Mouse (Mus musculus): ENCODE data around the gene Mmd2. TPM values are rescaled to one million over a fixed set of nuclear protein-coding genes. Genes with fewer than 3 reads are reported as not detected.
A peak's percentile ranks its signal among the peaks of the same experiment; 100 is the strongest.

Mmd2 gene
- polyA plus RNA-seq, 1 experiment from 2014 or later, result 8.4 TPM

DNA sequence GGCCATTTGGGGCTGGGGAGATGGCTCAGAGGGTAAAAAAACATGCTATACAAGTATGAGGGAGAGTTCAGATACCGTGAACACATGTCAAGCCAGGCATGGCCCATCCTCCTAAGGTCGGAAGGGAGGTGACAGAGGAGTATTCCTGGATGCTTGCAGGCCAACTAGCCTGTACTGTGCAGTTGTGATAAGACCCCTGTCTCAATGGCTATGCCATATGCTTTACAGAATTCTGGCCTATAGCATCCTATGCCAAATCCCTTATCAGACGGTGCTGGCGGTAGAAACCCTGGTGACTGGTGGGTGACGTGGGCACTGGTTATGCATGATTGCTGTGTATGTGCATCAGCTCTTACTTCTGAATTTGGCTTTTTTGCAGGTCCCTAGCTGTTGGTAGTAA lies 29.2 kb upstream of the Mmd2 start:
- H3K27me3 ChIP-seq (ENCODE audit: control insufficient read depth, insufficient read depth, low read length), result no peaks in the 10 kb centered on the region
- H3K9me3 ChIP-seq (ENCODE audit: control insufficient read depth, low read length), result no peaks in the 10 kb centered on the region
- DNase-seq (ENCODE audit: low spot score, missing footprints) (no peak), ATAC-seq (ENCODE audit: low FRiP score) (no peak)
- WGBS, result 92% methylated on average over 5 of the region's 5 CpGs
- H3K9ac ChIP-seq (ENCODE audit: low read length), result no peak overlapping the region
- no peak overlapping the region for H3K4me3 ChIP-seq (ENCODE audit: low read depth, low read length)
- H3K27ac ChIP-seq (ENCODE audit: low read depth, low read length), result no peak overlapping the region
- H3K4me1 ChIP-seq (ENCODE audit: control insufficient read depth, insufficient read depth, low read length), result no peaks in the 10 kb centered on the region
- peaks cover 11% of the 10 kb centered on the region; the same call in 1 of the 2 replicates for H3K36me3 ChIP-seq (ENCODE audit: control insufficient read depth, insufficient read depth, low read length)
- H3K4me2 ChIP-seq, result no peak overlapping the region

DNA sequence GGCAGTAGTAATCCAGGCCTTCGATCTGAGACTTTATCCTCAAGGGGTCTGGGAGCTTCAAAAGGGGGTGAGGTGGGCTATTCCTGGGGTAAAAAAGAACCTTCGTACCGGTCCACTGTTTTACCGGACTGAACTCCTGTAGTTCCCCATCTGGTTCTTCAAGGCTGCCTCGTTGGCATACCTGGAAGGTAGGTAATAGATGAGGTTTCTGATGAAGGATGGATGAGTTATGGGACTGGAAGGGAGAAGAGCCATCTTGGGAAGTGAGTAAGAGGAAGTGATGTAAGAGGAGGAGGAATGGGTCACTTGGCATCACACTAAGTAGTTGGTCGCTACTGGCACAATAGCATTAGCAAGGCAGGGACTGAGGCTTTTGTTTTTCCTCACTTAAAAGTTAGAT lies 21.6 kb upstream of the Mmd2 start:
- Histone ChIP-seq H3K27ac (ENCODE audit: low read depth, low read length) (no peak overlapping the region), H3K36me3 (ENCODE audit: control insufficient read depth, insufficient read depth, low read length) (peaks cover 8% of the 10 kb centered on the region; the same call in 1 of the 2 replicates), H3K4me3 (ENCODE audit: low read depth, low read length) (peak overlapping the region; percentile 93), H3K4me1 (ENCODE audit: control insufficient read depth, insufficient read depth, low read length) (peaks cover 14% of the 10 kb centered on the region), H3K9ac (ENCODE audit: low read length) (peak overlapping the region; percentile 81), H3K27me3 (ENCODE audit: control insufficient read depth, insufficient read depth, low read length) (no peaks in the 10 kb centered on the region), H3K9me3 (ENCODE audit: control insufficient read depth, low read length) (no peaks in the 10 kb centered on the region), H3K4me2 (peak overlapping the region; percentile 87)
- ATAC-seq (ENCODE audit: low FRiP score) (no peak), DNase-seq (ENCODE audit: low spot score, missing footprints) (no peak)
- WGBS, result 7% methylated on average over 6 of the region's 6 CpGs

DNA sequence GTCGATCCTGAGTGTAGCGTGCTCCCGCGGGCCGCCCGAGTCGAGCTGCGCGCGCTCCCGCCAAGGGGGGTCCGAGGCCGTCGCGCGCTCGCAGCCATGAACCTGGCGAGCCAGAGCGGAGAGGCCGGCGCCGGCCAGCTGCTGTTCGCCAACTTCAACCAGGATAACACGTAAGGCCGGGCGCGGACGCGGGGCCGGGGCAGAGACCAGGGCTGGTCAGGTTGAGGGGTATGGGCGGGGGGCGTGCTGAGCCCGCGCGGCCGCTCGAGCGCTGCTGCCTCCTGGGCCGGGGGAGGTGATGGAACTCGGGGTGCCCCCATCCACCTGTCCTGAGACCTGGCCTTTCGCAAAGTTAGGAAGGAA lies 21.0 kb upstream of the Mmd2 start:
- H3K9ac ChIP-seq (ENCODE audit: low read length), result peak overlapping the region; percentile 81
- ATAC-seq (ENCODE audit: low FRiP score) (peak; percentile 80), DNase-seq (ENCODE audit: low spot score, missing footprints) (no peak)
- WGBS, result under 1% methylated on average over 41 of the region's 41 CpGs
- peak overlapping the region; percentile 87 for H3K4me2 ChIP-seq
- H3K4me3 ChIP-seq (ENCODE audit: low read depth, low read length), result peak overlapping the region; percentile 93
- H3K9me3 ChIP-seq (ENCODE audit: control insufficient read depth, low read length), result no peaks in the 10 kb centered on the region
- H3K4me1 ChIP-seq (ENCODE audit: control insufficient read depth, insufficient read depth, low read length), result peaks cover 14% of the 10 kb centered on the region
- peaks cover 8% of the 10 kb centered on the region; the same call in 1 of the 2 replicates for H3K36me3 ChIP-seq (ENCODE audit: control insufficient read depth, insufficient read depth, low read length)
- peak overlapping the region; percentile 65 for H3K27ac ChIP-seq (ENCODE audit: low read depth, low read length)
- no peaks in the 10 kb centered on the region for H3K27me3 ChIP-seq (ENCODE audit: control insufficient read depth, insufficient read depth, low read length)

DNA sequence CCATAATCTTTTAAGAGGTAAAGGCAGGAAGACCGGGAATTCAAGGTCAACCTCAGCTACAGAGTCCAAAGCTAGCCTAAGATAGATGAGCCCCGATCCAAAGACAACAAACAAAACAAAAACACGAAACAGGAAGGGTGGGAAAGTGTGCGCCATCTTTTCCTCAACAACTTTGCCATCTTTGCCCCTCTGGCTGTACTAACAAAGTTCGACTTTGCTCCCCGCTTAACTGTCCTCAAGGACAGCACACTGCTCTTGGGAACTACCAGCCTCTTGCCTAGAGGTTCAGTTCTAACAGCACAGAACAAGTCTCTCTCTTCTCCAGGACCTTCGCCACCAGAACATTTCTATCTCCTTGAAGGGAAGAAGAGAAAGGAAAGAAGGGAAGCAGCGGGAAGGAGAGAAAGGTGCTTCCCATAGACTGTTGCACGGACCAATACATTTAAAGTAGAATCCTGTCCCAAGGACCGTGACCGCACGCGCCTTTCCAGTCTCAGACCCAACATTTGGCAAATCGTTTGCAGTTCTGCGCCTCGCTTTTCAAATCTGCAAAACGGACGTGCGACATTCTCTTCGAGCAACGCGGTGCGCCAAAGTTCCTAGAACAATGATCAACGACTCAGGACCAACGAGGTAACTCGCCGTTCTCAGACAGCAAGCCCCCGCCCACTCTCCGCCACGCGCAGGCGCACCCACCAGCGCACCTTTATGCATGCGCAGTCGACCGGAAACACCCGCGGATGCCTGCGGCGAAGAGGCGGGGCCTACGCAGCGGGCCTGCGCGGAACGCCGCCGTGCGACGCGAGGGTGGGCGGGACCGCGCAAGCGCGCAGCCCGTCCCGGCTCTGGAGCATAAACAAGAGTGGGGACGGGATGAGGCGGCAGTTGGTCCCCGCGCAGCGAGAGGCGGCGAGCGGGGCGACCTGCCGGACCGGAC lies 20.4 kb upstream of the Mmd2 start:
- peaks cover 14% of the 10 kb centered on the region for H3K4me1 ChIP-seq (ENCODE audit: control insufficient read depth, insufficient read depth, low read length)
- peak overlapping the region; percentile 93 for H3K4me3 ChIP-seq (ENCODE audit: low read depth, low read length)
- H3K27ac ChIP-seq (ENCODE audit: low read depth, low read length), result peak overlapping the region; percentile 65
- no peaks in the 10 kb centered on the region for H3K9me3 ChIP-seq (ENCODE audit: control insufficient read depth, low read length)
- H3K27me3 ChIP-seq (ENCODE audit: control insufficient read depth, insufficient read depth, low read length), result no peaks in the 10 kb centered on the region
- H3K9ac ChIP-seq (ENCODE audit: low read length), result peak overlapping the region; percentile 81
- DNase-seq (ENCODE audit: low spot score, missing footprints), result peak; percentile 100
- under 1% methylated on average over 69 of the region's 69 CpGs for WGBS
- H3K36me3 ChIP-seq (ENCODE audit: control insufficient read depth, insufficient read depth, low read length), result peaks cover 5% of the 10 kb centered on the region; the same call in 1 of the 2 replicates
- peak overlapping the region; percentile 88 for H3K4me2 ChIP-seq
- ATAC-seq (ENCODE audit: low FRiP score), result peak; percentile 97

DNA sequence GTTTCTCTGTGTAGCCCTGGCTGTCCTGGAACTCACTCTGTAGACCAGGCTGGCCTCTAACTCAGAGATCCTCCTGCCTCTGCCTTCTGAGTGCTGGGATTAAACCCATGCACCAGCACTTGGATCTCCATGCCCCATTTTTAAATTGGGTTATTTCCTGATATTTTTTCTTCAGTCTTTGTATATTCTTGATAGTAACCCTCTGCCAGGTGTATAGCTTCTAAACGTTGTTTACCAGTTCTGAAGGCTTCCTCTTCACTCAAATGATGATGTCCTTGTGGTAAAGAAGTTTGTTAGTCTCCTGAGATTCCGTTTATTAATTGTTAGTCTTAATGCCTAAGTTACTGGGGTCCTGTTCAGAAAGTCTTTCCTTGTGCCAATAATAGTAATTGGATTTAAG lies 18.8 kb upstream of the Mmd2 start, which contains the start of gene Wipi2:
Gene Wipi2, plus strand, starts transcription at position 301 of the 400 bp plus-strand sequence.
- no peaks in the 10 kb centered on the region for H3K27me3 ChIP-seq (ENCODE audit: control insufficient read depth, insufficient read depth, low read length)
- H3K27ac ChIP-seq (ENCODE audit: low read depth, low read length), result no peak within 1 kb of the TSS
- 88% methylated on average over 2 of the region's 2 CpGs for WGBS
- H3K4me1 ChIP-seq (ENCODE audit: control insufficient read depth, insufficient read depth, low read length), result peaks cover 14% of the 10 kb centered on the region
- H3K9me3 ChIP-seq (ENCODE audit: control insufficient read depth, low read length), result no peaks in the 10 kb centered on the region
- no peak for DNase-seq (ENCODE audit: low spot score, missing footprints)
- ATAC-seq (ENCODE audit: low FRiP score), result no peak
- no peaks in the 10 kb centered on the region for H3K36me3 ChIP-seq (ENCODE audit: control insufficient read depth, insufficient read depth, low read length)
- H3K4me2 ChIP-seq, result peak within 1 kb of the TSS; percentile 88
- peak within 1 kb of the TSS; percentile 93 for H3K4me3 ChIP-seq (ENCODE audit: low read depth, low read length)
- H3K9ac ChIP-seq (ENCODE audit: low read length), result peak within 1 kb of the TSS; percentile 75

DNA sequence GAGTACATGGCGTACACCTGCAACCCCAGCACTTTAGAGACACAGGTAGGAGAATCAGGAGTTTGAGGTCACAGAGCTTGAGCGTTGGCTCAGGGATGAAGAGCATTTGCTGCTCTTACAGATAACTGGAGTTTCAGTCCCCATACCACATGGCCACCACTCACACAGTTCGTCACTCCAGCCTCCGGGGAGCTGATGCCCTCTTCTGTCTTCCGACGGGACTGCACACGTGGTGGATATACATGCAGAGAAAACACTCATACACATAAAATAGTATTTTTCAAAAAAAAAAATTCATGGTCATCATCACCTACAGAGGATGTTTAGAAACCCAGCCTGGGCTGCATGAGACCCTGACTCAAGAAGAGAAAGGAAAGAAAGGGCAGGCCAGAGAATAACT lies 14.5 kb upstream of the Mmd2 start:
- ATAC-seq (ENCODE audit: low FRiP score), result no peak
- H3K4me1 ChIP-seq (ENCODE audit: control insufficient read depth, insufficient read depth, low read length), result no peaks in the 10 kb centered on the region
- no peaks in the 10 kb centered on the region for H3K9me3 ChIP-seq (ENCODE audit: control insufficient read depth, low read length)
- H3K4me2 ChIP-seq, result no peak overlapping the region
- 87% methylated on average over 7 of the region's 7 CpGs for WGBS
- H3K27ac ChIP-seq (ENCODE audit: low read depth, low read length), result no peak overlapping the region
- no peak overlapping the region for H3K9ac ChIP-seq (ENCODE audit: low read length)
- H3K4me3 ChIP-seq (ENCODE audit: low read depth, low read length), result no peak overlapping the region
- no peaks in the 10 kb centered on the region for H3K36me3 ChIP-seq (ENCODE audit: control insufficient read depth, insufficient read depth, low read length)
- DNase-seq (ENCODE audit: low spot score, missing footprints), result no peak
- H3K27me3 ChIP-seq (ENCODE audit: control insufficient read depth, insufficient read depth, low read length), result no peaks in the 10 kb centered on the region

DNA sequence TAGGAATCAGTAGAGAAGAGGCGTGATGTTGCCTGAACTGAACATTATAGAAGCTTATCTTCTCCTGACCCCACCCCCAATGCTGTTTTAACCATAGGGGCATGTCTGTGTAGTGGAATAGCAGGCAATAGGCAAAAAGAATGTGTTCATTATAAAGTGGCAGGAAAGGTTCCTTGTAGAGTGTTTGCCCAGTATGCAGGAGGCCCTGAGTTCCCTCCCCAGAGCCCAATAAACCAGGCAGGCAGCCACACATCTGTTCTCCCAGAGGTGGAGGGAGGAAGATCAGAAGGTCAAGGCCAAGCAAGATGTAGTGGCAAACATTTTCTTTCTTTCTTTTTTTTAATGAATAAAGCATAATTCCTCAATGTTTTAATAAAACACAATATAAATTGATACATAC lies 13.5 kb upstream of the Mmd2 start:
- WGBS, result 83% methylated on average over 1 of the region's 1 CpGs
- H3K4me1 ChIP-seq (ENCODE audit: control insufficient read depth, insufficient read depth, low read length), result no peaks in the 10 kb centered on the region
- ATAC-seq (ENCODE audit: low FRiP score) (no peak), DNase-seq (ENCODE audit: low spot score, missing footprints) (no peak)
- H3K36me3 ChIP-seq (ENCODE audit: control insufficient read depth, insufficient read depth, low read length), result no peaks in the 10 kb centered on the region
- no peak overlapping the region for H3K27ac ChIP-seq (ENCODE audit: low read depth, low read length)
- no peaks in the 10 kb centered on the region for H3K9me3 ChIP-seq (ENCODE audit: control insufficient read depth, low read length)
- H3K4me3 ChIP-seq (ENCODE audit: low read depth, low read length), result no peak overlapping the region
- no peak overlapping the region for H3K4me2 ChIP-seq
- no peaks in the 10 kb centered on the region for H3K27me3 ChIP-seq (ENCODE audit: control insufficient read depth, insufficient read depth, low read length)
- H3K9ac ChIP-seq (ENCODE audit: low read length), result no peak overlapping the region

DNA sequence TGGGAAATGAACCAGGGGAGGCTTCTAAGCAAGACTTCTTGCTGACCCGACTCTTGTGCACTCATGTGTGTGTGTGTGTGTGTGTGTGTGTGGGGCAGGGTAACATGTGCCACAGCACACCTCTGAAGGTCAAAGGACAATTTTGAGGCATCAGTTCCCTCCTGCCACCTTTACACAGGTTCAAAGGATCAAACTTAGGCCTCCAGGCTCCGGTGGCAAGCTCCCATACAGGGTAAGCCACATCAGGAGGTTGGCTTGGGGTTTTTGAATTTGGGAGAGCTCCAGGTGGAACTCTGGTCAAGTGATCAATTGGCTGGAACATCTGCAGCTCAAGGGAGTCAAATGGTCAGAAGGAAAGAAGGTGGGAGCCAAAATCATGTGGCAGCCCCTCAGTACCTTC lies 12.8 kb upstream of the Mmd2 start:
- no peak for DNase-seq (ENCODE audit: low spot score, missing footprints)
- 79% methylated on average over 2 of the region's 2 CpGs for WGBS
- no peaks in the 10 kb centered on the region for H3K36me3 ChIP-seq (ENCODE audit: control insufficient read depth, insufficient read depth, low read length)
- no peaks in the 10 kb centered on the region for H3K4me1 ChIP-seq (ENCODE audit: control insufficient read depth, insufficient read depth, low read length)
- ATAC-seq (ENCODE audit: low FRiP score), result no peak
- H3K4me2 ChIP-seq, result no peak overlapping the region
- H3K9ac ChIP-seq (ENCODE audit: low read length), result no peak overlapping the region
- H3K9me3 ChIP-seq (ENCODE audit: control insufficient read depth, low read length), result no peaks in the 10 kb centered on the region
- H3K27ac ChIP-seq (ENCODE audit: low read depth, low read length), result no peak overlapping the region
- no peaks in the 10 kb centered on the region for H3K27me3 ChIP-seq (ENCODE audit: control insufficient read depth, insufficient read depth, low read length)
- H3K4me3 ChIP-seq (ENCODE audit: low read depth, low read length), result no peak overlapping the region

DNA sequence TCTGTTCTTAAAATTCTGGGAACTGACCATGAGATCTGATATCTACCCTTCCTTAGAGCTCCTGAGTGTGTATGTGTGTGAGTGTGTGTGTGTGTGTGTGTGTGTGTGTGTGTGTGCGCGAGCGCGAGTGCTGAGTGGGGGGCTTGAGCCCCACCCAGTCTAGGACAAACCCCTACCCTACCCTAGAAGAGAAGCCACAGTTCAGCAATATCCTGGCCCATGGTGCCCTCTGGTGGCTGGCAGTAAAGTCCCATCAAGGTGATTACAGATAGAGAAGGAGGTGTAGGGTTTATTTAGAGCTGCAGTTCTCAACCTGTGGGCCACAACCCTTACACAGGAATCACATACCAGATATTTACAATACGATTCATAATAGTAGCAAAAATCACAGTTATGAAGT lies 11.3 kb upstream of the Mmd2 start:
- Histone ChIP-seq H3K36me3 (ENCODE audit: control insufficient read depth, insufficient read depth, low read length) (no peaks in the 10 kb centered on the region), H3K9me3 (ENCODE audit: control insufficient read depth, low read length) (no peaks in the 10 kb centered on the region), H3K27ac (ENCODE audit: low read depth, low read length) (no peak overlapping the region), H3K4me2 (no peak overlapping the region), H3K27me3 (ENCODE audit: control insufficient read depth, insufficient read depth, low read length) (no peaks in the 10 kb centered on the region), H3K9ac (ENCODE audit: low read length) (no peak overlapping the region), H3K4me3 (ENCODE audit: low read depth, low read length) (no peak overlapping the region), H3K4me1 (ENCODE audit: control insufficient read depth, insufficient read depth, low read length) (no peaks in the 10 kb centered on the region)
- ATAC-seq (ENCODE audit: low FRiP score) (no peak), DNase-seq (ENCODE audit: low spot score, missing footprints) (peak; percentile 89)
- WGBS, result 32% methylated on average over 5 of the region's 5 CpGs

All from midbrain, embryonic 11.5 days (tissue).